Mouse (Mus musculus) ES-E14 (cell line): ENCODE measurements around the gene Csnk1e.

Experiments used
- CHD2 ChIP-seq: IDR thresholded peaks from 2 replicates; pipeline ENCODE4 v1.6.1; 2014; ENCODE audit warnings: mild to moderate bottlenecking, low read depth, low read length, inconsistent platforms
- HCFC1 ChIP-seq: IDR thresholded peaks from 2 replicates; pipeline ENCODE4 v1.6.1; 2012; ENCODE audit warnings: low read length, inconsistent platforms, borderline replicate concordance; ENCODE audit not compliant: insufficient read depth
- ZC3H11A ChIP-seq: IDR thresholded peaks from 2 replicates; pipeline ENCODE4 v1.6.1; 2012; ENCODE audit warnings: low read depth, mild to moderate bottlenecking, inconsistent platforms, low read length, borderline replicate concordance

- TF ChIP-seq HCFC1, result no peak
- no peak for TF ChIP-seq CHD2
- no peak for TF ChIP-seq ZC3H11A
Observed at GRCm38 (mm10) chr15:79392527-79392926, 62.8 kb downstream of the Csnk1e start.
